Mouse (Mus musculus) MEL (cell line): ENCODE measurements around the gene Rnase10. TPM values are rescaled to one million over a fixed set of nuclear protein-coding genes. Genes with fewer than 3 reads are reported as not detected.
A peak's percentile ranks its signal among the peaks of the same experiment; 100 is the strongest.

Source experiments
- DNase-seq: peaks from one replicate; pipeline ENCODE4 v3.0.0; 2011; ENCODE audit warnings: low read depth, low spot score
- H3K27ac ChIP-seq: 2 replicates; pipeline ENCODE4 v1.5.1; 2012; ENCODE audit warnings: low read depth, mild to moderate bottlenecking, control low read depth, low read length, moderate library complexity; ENCODE audit not compliant: control insufficient read depth
- H3K27me3 ChIP-seq, 2 experiments: fragments of 150-350 bp in 1 of 2; sonication (generic) in 1 of 2; 2 replicates each; pipeline ENCODE4 v1.6.1; 2012; ENCODE audit warnings: low read length in 2 of 2, mild to moderate bottlenecking in 2 of 2, improper control_type of control experiment in 1 of 2, moderate library complexity in 1 of 2; ENCODE audit not compliant: insufficient read depth in 2 of 2, control insufficient read depth in 1 of 2
- H3K36me3 ChIP-seq, 2 experiments: 2 replicates each; pipeline ENCODE4 v1.6.1; 2012 to 2014; ENCODE audit warnings: low read length in 2 of 2, improper control_type of control experiment in 1 of 2, inconsistent platforms in 1 of 2, mild to moderate bottlenecking in 1 of 2; ENCODE audit not compliant: insufficient read depth in 2 of 2, control insufficient read depth in 1 of 2
- H3K4me1 ChIP-seq, 2 experiments: fragments of 150-350 bp in 1 of 2; sonication (generic) in 1 of 2; 2 replicates each; pipeline ENCODE4 v1.6.1; 2012; ENCODE audit warnings: low read length in 2 of 2, improper control_type of control experiment in 1 of 2, mild to moderate bottlenecking in 1 of 2; ENCODE audit not compliant: insufficient read depth in 2 of 2, control insufficient read depth in 1 of 2
- H3K4me3 ChIP-seq, 2 experiments: fragments of 150-350 bp in 1 of 2; sonication (generic) in 1 of 2; 2 replicates each; pipeline ENCODE4 v1.5.1; 2012; ENCODE audit warnings: low read depth in 2 of 2, low read length in 2 of 2, mild to moderate bottlenecking in 2 of 2, moderate library complexity in 2 of 2, control low read depth in 1 of 2, improper control_type of control experiment in 1 of 2; ENCODE audit not compliant: control insufficient read depth in 1 of 2, insufficient read depth in 1 of 2
- H3K79me2 ChIP-seq: 2 replicates; pipeline ENCODE4 v1.6.1; 2012; ENCODE audit warnings: mild to moderate bottlenecking, low read length, moderate library complexity; ENCODE audit not compliant: control insufficient read depth, poor library complexity, insufficient read depth
- H3K9ac ChIP-seq: 2 replicates; pipeline ENCODE4 v1.6.1; 2012; ENCODE audit warnings: low read depth, mild to moderate bottlenecking, control low read depth, low read length, moderate library complexity; ENCODE audit not compliant: control insufficient read depth, poor library complexity, severe bottlenecking
- H3K9me3 ChIP-seq: fragments of 150-350 bp; sonication (generic); replicated peaks from 2 replicates; pipeline ENCODE4 v1.6.1; 2012; ENCODE audit warnings: mild to moderate bottlenecking, low read length, improper control_type of control experiment, moderate library complexity; ENCODE audit not compliant: insufficient read depth
- BHLHE40 ChIP-seq: IDR thresholded peaks from 2 replicates; pipeline ENCODE4 v1.6.1; 2012; ENCODE audit warnings: low read depth, mild to moderate bottlenecking, inconsistent platforms, low read length, improper control_type of control experiment, borderline replicate concordance
- E2F4 ChIP-seq: IDR thresholded peaks from 2 replicates; pipeline ENCODE4 v1.6.1; 2011; ENCODE audit warnings: low read depth, low read length, improper control_type of control experiment, borderline replicate concordance
- ELF1 ChIP-seq: IDR thresholded peaks from 2 replicates; pipeline ENCODE4 v1.6.1; 2014; ENCODE audit warnings: low read depth, mild to moderate bottlenecking, inconsistent platforms, low read length, improper control_type of control experiment, moderate library complexity
- EP300 ChIP-seq, 2 experiments: IDR thresholded peaks; 2 replicates each; pipeline ENCODE4 v1.6.1; 2011; ENCODE audit warnings: improper control_type of control experiment in 2 of 2, low read length in 2 of 2, low read depth in 1 of 2, mild to moderate bottlenecking in 1 of 2
- GATA1 ChIP-seq: IDR thresholded peaks from 2 replicates; pipeline ENCODE4 v1.6.1; 2011; ENCODE audit warnings: low read depth, low read length, improper control_type of control experiment
- JUND ChIP-seq: IDR thresholded peaks from 2 replicates; pipeline ENCODE4 v1.6.1; 2011; ENCODE audit warnings: low read depth, mild to moderate bottlenecking, improper control_type of control experiment, low read length
- MAX ChIP-seq: IDR thresholded peaks from 2 replicates; pipeline ENCODE4 v1.6.1; 2011; ENCODE audit warnings: low read length, improper control_type of control experiment
- MEF2A ChIP-seq: IDR thresholded peaks from 2 replicates; pipeline ENCODE4 v1.6.1; 2014; ENCODE audit warnings: low read depth, mild to moderate bottlenecking, inconsistent platforms, low read length, improper control_type of control experiment; ENCODE audit not compliant: poor library complexity, insufficient replicate concordance, severe bottlenecking; ENCODE audit errors: extremely low read depth
- NELFE ChIP-seq: IDR thresholded peaks from 2 replicates; pipeline ENCODE4 v1.6.1; 2011; ENCODE audit warnings: low read depth, low read length, improper control_type of control experiment
- RAD21 ChIP-seq: IDR thresholded peaks from 2 replicates; pipeline ENCODE4 v1.6.1; 2011; ENCODE audit warnings: mild to moderate bottlenecking, low read depth, low read length, improper control_type of control experiment
- TBP ChIP-seq: IDR thresholded peaks from 2 replicates; pipeline ENCODE4 v1.8.0; 2011; ENCODE audit warnings: low read depth, low read length, improper control_type of control experiment
- TCF12 ChIP-seq: IDR thresholded peaks from 2 replicates; pipeline ENCODE4 v1.6.1; 2014; ENCODE audit warnings: low read depth, mild to moderate bottlenecking, inconsistent platforms, low read length, improper control_type of control experiment, moderate library complexity
- USF1 ChIP-seq: IDR thresholded peaks from 2 replicates; pipeline ENCODE4 v1.6.1; 2014; ENCODE audit warnings: low read depth, mild to moderate bottlenecking, inconsistent platforms, low read length, improper control_type of control experiment, moderate library complexity
- ZKSCAN1 ChIP-seq: IDR thresholded peaks from 2 replicates; pipeline ENCODE4 v1.6.1; 2012; ENCODE audit warnings: low read depth, mild to moderate bottlenecking, inconsistent platforms, low read length, improper control_type of control experiment, moderate library complexity
- ZMIZ1 ChIP-seq: IDR thresholded peaks from 2 replicates; pipeline ENCODE4 v1.6.1; 2012; ENCODE audit warnings: low read depth, mild to moderate bottlenecking, inconsistent platforms, low read length, improper control_type of control experiment, moderate library complexity
- polyA plus RNA-seq, 2 experiments: library from polyadenylated mRNA; stranded (reverse) in 1 of 2; unstranded in 1 of 2; fragments of >175 nt in 1 of 2; fragments of >200 nt in 1 of 2; gene quantifications; 2 replicates each; pipeline versions ENCODE4 v1.2.1 to v1.2.4; 2012; ENCODE audit warnings: low replicate concordance in 2 of 2, low read depth in 1 of 2; ENCODE audit not compliant: insufficient read length in 2 of 2, insufficient read depth in 1 of 2, missing spikeins in 1 of 2
- total RNA-seq: library from RNA; depleted of rRNA; stranded (reverse); fragments of 300-350 nt; gene quantifications from 2 replicates; pipeline ENCODE4 v1.2.3, GENCODE M21; 2012

The Rnase10 gene
- total and polyA plus RNA-seq, 3 experiments = not detected

GRCm38 (mm10) chr14:51026391-51027133 is 19.0 kb downstream of the Rnase10 start (continued):
- TF ChIP-seq E2F4 (no peak), TCF12 (no peak), ZMIZ1 (no peak), MEF2A (no peak), JUND (no peak), GATA1 (no peak), USF1 (no peak), TBP (no peak), EP300 (IDR thresholded peaks at IDR 0.05; ENCODE audit: low read depth in 1 of 2, low read length in 2 of 2) (no peak)

- TF ChIP-seq RAD21 = no peak
- no peak overlapping the region for H3K9ac ChIP-seq
- peaks cover 0 to 4% of the 10 kb centered on the region in 2 experiments; a peak in 1 of 4 replicates for H3K4me1 ChIP-seq
- H3K36me3 ChIP-seq = no peaks in the 10 kb centered on the region
- no peak overlapping the region for H3K4me3 ChIP-seq
- no peak overlapping the region for H3K27ac ChIP-seq
- DNase-seq = peak; percentile 8
- H3K79me2 ChIP-seq = no peaks in the 10 kb centered on the region
- peaks cover 2 to 10% of the 10 kb centered on the region in 2 experiments for H3K27me3 ChIP-seq
- no peaks in the 10 kb centered on the region for H3K9me3 ChIP-seq
These were observed 20.0 kb downstream of the Rnase10 start for GRCm38 (mm10) chr14:51027387-51028155.

- Histone ChIP-seq H3K4me3 (no peak overlapping the region), H3K4me1 (no peaks in the 10 kb centered on the region), H3K27me3 (peaks cover 2 to 9% of the 10 kb centered on the region in 2 experiments), H3K36me3 (no peaks in the 10 kb centered on the region), H3K9me3 (no peaks in the 10 kb centered on the region), H3K9ac (no peak overlapping the region), H3K79me2 (no peaks in the 10 kb centered on the region), H3K27ac (no peak overlapping the region)
- no peak for TF ChIP-seq ELF1
- no peak for TF ChIP-seq NELFE
- TF ChIP-seq MEF2A = no peak
- no peak for TF ChIP-seq BHLHE40
- no peak for TF ChIP-seq GATA1
- TF ChIP-seq MAX = no peak
- TF ChIP-seq ZKSCAN1 = no peak
- DNase-seq = no peak
These were observed 27.7 kb downstream of the Rnase10 start for GRCm38 (mm10) chr14:51035206-51035605.
